In genomic region chr4:106200241-106200640, GRCm38 (mm10) we compare ENCODE assay signal across 8 mouse cellular contexts.
DNase-seq lines count a peak whose midpoint lies in the region; ATAC-seq lines count a peak whose summit lies in the region.

No protein-coding gene starts in this region.

- H3K36me3 ChIP-seq in heart, embryonic 12.5 days = no peaks in the 10 kb centered on the region
- no peaks in the 10 kb centered on the region for H3K36me3 ChIP-seq in limb, embryonic 10.5 days

- peak overlapping the region; percentile 58 for H3K4me2 ChIP-seq in heart, embryonic 12.5 days

- no peaks in the 10 kb centered on the region for H3K27me3 ChIP-seq in heart, embryonic 12.5 days (replicated peaks)
- no peaks in the 10 kb centered on the region for H3K27me3 ChIP-seq in limb, embryonic 10.5 days (ENCODE audit: low read depth, poor library complexity, severe bottlenecking)

- peak; percentile 21 for DNase-seq in kidney, adult 18-20 months
- DNase-seq in kidney, adult 9 months = no peak
- DNase-seq in limb, embryonic 10.5 days (ENCODE audit: low spot score) = no peak
- peak; percentile 82 for DNase-seq in mesoderm, embryonic 11.5 days (ENCODE audit: low read depth, low spot score)
- no peak for DNase-seq in frontal cortex, postnatal 25 days (ENCODE audit: low spot score in 2 of 2)
- no peak for DNase-seq in layer of hippocampus, postnatal 36 days
- no peak for DNase-seq in adrenal gland, adult 18-20 months (ENCODE audit: low spot score in 2 of 2)

- 35% methylated on average over 6 of the region's 6 CpGs for WGBS in heart, embryonic 12.5 days
- WGBS in limb, embryonic 10.5 days = 60% methylated on average over 6 of the region's 6 CpGs

- peaks cover 26% of the 10 kb centered on the region for H3K4me1 ChIP-seq in heart, embryonic 12.5 days (replicated peaks)
- H3K4me1 ChIP-seq in limb, embryonic 10.5 days = peaks cover 47% of the 10 kb centered on the region

- H3K4me3 ChIP-seq in heart, embryonic 12.5 days = no peak overlapping the region
- H3K4me3 ChIP-seq in limb, embryonic 10.5 days = peak overlapping the region; percentile 15; the same call in 1 of the 2 replicates

- ATAC-seq in heart, embryonic 12.5 days (ENCODE audit: insufficient number of reproducible peaks, low FRiP score) = peak; percentile 79; the same call in 1 of the 2 replicates

- H3K9me3 ChIP-seq in heart, embryonic 12.5 days (replicated peaks) = no peaks in the 10 kb centered on the region
- no peaks in the 10 kb centered on the region for H3K9me3 ChIP-seq in limb, embryonic 10.5 days (replicated peaks)

- H3K9ac ChIP-seq in heart, embryonic 12.5 days = 0 out of 2 replicates have a peak overlapping the region, but pooled peaks have one; percentile 7

- H3K27ac ChIP-seq in heart, embryonic 12.5 days (ENCODE audit: poor library complexity, severe bottlenecking) = peak overlapping the region; percentile 65; the same call in 1 of the 2 replicates
- peak overlapping the region; percentile 83 for H3K27ac ChIP-seq in limb, embryonic 10.5 days

Comparison
In these comparisons a context has a peak if more than half of its experiments do, and no peak if none do; other contexts are left out.
1. DNase-seq: peak in kidney, adult 18-20 months (single experiment) and mesoderm, embryonic 11.5 days (single experiment); none in kidney, adult 9 months (single experiment), limb, embryonic 10.5 days (single experiment), frontal cortex, postnatal 25 days (0 of 2), layer of hippocampus, postnatal 36 days (0 of 2) and adrenal gland, adult 18-20 months (0 of 2).